Mouse (Mus musculus) central nervous system, embryonic 14 days (tissue): ENCODE results near the gene Mmgt1. TPM values are rescaled to one million over a fixed set of nuclear protein-coding genes. Genes with fewer than 3 reads are reported as not detected.

Experiments used
- polyA plus RNA-seq: library from polyadenylated mRNA; depleted of rRNA; stranded (reverse); fragments of >200 nt; gene quantifications from 2 replicates; pipeline ENCODE4 v1.2.3, GENCODE M21; 2012; rRNA removed

Gene Mmgt1
- polyA plus RNA-seq: 29.4 and 33.0 TPM in 2 replicates

GRCm38 (mm10) chrX:56597887-56598640 lies at the start of gene Mmgt1:
TSS of gene Mmgt1 (minus strand) at chrX:56598069.

GRCm38 (mm10) chrX:56609623-56610317 lies 11.9 kb upstream of the Mmgt1 start, which contains the start of gene Slc9a6:
TSS of gene Slc9a6 (plus strand) at chrX:56609757.

GRCm38 (mm10) chrX:56549506-56549905 lies 48.4 kb downstream of the Mmgt1 start, which contains the start of gene Gm648:
TSS of gene Gm648 (minus strand) at chrX:56549606.

Other genes starting within 250 kb of the Mmgt1 start
- gene Smim10l2a, start 223.5 kb downstream of the Mmgt1 start, polyA plus RNA-seq: 12.8 and 13.4 TPM in 2 replicates
- gene Gm2174, start 150.1 kb downstream of the Mmgt1 start, polyA plus RNA-seq: not detected in 2 replicates
- gene Ints6l, start 143.2 kb downstream of the Mmgt1 start, polyA plus RNA-seq: 74.9 and 79.0 TPM in 2 replicates
- gene Gm10477, start 73.3 kb downstream of the Mmgt1 start, polyA plus RNA-seq: not detected in 2 replicates
- gene Gm648, start 48.5 kb downstream of the Mmgt1 start, polyA plus RNA-seq: 0.11 and 0.16 TPM in 2 replicates
- gene Slc9a6, start 11.7 kb upstream of the Mmgt1 start, polyA plus RNA-seq: 48.9 and 52.8 TPM in 2 replicates
- gene Fhl1, start 133.7 kb upstream of the Mmgt1 start, polyA plus RNA-seq: 205 and 210 TPM in 2 replicates
- 0.53 and 0.95 TPM in 2 replicates for gene Map7d3, start 224.3 kb upstream of the Mmgt1 start, polyA plus RNA-seq